Mouse (Mus musculus): Measurements from ENCODE around the gene Ctnna3.
"Not testable (repeated sequence)": the region's sequence is repeated elsewhere in the genome, so short reads cannot be mapped to it uniquely, and the experiment has no call there.

DNA sequence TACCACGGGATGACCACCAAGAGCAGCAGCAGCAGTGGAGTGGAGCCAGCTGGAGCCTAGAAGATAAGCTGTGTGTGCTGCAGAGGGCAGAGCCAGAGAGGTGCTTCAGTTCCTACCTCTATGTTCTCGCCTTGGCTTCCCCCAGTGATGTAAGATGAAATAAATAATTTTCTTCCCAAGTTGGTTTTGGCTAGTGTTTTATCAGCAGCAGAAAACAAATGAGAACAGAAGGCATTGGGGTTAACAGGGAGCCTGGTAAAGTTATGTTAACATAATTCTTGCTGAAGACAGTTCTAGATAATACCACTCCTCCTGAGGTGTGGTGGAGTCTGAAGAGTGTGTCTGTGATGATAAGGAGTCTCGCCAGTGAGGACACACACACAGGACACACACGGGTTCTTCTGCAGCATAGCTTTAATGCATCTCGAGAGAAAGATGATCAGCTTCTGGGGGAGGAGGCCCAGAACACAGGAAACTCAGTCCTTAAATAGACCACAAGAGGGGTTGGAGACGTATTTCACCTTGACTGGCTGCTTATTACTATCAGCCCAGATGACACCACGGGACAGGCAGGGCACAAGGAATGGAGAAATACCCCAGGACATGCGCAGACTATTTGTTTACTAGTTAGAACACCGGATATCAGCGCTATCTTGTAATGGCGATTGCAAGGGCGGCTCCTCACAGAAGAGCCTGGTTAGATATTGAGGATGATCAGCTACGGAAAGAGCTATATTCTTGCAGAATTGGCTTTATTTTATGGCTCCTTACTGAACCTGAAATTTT, 14.9 kb downstream of the Ctnna3 start:
- TF ChIP-seq POLR2A (IDR thresholded peaks at IDR 0.05; ENCODE audit: borderline replicate concordance, insufficient read depth, low read length); CTCF (IDR thresholded peaks at IDR 0.05; ENCODE audit: borderline replicate concordance, insufficient read depth, low read depth, low read length): not testable (repeated sequence)
